Mouse (Mus musculus): ENCODE results near the gene Zfp106.

Gene Zfp106

DNA sequence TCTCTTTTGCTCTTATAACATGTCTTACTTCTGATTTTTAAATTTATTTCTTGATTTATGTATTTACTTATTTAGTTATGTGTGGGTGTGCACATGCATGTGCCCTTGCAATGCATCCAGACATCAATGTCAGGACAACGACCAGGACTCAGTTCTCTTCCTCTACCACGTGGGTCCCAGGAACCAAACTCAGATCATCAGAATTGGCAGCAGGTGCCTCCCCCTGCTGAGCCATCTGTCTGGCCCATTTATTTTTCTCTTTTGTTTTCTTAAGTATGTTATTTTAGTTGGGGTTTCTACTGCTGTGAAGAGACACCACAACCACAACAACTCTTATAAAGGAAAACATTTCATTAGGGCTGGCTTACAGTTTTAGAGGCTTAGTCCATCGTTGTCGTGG lies 92.8 kb downstream of the Zfp106 start:
- no peak for DNase-seq (ENCODE audit: low spot score)

DNA sequence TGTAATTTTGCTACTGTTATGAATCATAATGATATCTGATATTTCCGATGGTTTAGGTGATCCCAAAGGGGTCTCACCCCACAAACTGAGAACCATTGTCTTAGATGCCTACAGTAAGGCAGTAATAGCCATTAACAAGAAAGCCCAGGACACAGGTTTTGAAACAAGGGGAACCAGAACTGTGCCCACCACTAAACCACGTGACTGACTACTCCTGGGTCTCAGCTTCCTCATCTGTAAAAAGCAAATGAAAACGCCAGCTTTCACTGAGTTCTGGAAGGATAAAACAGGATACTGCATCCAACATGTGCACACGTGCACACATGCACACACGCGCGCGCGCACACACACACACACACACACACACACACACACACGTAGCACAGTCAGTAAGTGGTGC lies 93.9 kb downstream of the Zfp106 start:
- no peak for DNase-seq (ENCODE audit: low spot score)

DNA sequence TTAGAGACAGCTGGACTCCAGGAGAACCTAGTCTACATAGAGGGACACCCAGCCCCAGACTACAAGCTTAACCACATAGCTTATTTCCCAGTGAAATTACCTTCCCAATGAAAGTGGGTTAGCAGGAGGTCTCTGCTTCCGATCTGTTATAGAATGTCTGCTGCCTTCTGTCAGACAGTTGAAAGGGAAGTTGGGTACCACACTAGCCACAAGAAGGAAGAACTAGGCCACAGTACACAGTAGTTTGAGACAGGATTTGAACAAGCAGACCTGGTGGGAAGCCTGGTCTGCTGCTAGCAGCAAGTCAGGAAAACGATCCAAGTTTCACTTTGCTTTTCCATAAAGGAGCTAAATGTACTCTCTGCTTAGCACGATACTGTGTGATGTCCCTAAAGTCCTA lies 94.4 kb downstream of the Zfp106 start:
- no peak for DNase-seq (ENCODE audit: low spot score)

DNA sequence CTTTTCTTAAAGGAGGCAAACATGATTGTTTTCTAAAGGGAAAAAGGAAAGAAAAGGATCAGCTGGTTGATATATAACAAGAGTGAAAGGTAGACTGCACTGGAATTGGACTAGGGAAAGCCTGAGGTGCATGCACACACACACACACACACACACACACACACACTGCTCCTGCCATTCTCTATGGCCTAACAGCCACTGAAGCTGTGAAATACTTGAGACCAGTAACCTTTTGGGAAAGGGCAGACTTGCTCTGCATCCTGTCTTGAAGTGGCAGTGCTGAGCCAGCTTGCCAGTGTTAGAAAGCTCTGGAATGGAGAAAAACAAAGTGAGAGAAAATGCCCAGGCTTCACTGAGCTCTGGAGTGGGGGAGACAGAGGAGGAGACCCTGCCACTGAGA lies 95.6 kb downstream of the Zfp106 start:
- DNase-seq (ENCODE audit: low spot score), result no peak

DNA sequence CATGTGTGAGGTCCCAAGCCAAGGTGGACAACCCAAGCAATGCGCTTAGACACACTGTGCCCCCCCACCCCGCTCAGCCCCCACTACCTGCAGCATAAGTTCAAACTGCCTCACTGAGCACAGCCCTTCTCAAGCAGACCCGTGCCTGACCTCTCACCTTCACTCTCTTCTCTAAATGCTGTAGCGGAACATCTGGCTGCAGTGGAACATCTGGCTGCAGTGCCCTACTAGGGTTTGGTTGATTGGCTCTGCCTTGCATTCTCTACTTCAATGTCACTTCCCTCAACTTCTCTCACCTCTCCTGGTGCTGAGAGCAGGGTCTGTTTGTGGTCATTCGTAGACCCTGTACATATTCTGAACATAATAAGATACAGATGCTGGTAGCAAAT lies 98.3 kb downstream of the Zfp106 start:
- no peak for DNase-seq (ENCODE audit: low spot score)

DNA sequence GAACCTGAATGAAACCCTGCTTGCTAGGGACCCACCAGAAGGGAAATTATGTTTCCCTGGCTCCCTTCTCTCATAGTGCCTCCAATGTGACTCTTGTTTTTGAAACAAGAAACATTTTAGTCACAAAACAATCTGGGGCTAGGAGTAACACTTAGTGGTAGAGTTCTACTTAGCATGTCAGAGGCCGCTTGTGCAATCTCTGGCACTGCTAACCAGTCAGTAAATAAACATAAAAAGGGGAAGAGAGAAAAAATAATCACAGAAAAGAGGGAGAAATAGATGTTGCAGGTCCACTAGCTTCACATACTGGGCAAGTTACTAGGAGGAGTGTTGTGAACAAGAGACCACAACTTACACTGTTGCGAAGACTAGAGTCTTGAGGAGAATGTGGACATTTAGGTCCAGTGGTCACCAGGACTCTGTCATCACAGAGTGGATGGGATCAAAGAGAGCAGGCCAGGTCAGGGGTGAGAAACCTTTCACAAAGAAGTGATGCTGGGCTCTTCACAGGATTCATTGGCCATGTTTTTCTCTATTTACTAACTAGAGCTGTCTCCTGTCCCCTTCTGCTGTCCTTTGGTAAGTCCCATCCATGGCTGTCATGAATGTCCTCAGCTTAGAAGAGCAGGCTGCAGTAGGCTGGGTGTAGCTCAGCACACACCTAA lies 98.8 kb downstream of the Zfp106 start:
- DNase-seq (ENCODE audit: low spot score), result no peak

DNA sequence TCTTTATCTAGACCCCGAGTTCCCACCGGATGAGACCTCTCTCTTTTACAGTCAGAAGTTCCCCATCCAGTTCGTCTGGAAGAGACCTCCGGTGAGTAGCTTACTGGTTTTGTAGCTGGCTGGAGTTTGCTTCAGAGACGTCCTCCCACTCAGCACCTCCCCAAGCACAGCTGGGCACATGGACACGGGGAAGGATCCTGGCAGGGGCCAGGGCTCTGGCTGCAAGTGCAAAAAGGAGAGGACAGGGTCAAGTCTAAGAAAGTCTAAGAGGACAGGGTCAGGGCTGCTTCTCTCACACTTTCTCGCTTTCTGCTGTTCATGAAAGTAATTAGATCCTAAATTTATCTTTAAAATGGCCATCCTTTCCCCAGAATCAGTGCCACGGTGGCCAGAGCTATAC lies 99.6 kb downstream of the Zfp106 start:
- DNase-seq (ENCODE audit: low spot score), result no peak

DNA sequence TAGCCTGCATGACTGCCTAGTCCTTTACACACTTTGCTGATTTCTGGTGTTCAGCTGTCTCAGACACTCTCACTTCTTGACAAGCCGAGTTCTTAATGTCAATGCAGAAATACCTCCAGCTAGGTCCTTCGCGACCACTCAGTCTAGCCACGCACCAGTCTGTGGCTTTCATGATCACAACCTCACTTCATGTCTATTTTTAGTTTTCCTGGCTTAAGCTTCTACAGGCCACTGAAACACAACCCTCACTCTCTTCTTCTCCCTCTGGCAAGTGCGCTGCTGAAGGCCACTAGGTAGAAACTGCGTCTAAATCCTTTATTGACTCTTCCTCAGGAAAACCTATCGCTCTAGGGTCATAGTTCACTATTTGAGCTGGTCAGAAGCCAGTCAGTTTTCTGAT lies 100.3 kb downstream of the Zfp106 start:
- DNase-seq (ENCODE audit: low spot score), result no peak

DNA sequence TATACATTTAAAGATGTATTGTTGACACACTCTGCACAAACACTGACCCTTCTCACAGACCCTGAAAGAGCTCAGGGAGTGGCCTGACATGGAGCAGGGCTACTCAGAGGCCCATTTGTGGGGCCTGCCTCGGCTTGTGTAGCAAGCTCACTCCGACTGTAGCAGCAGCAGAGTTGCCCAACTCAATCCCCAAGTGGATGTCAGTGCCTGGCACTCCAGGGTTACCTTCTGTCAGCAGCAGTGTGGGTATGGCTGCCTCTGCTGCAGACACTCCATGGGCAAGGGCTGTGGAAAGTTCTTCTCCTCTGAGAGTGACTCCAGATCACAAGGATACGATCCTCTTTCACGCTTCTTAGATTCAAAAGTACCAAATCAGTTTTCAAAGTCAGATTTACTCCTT lies 103.4 kb downstream of the Zfp106 start:
- DNase-seq (ENCODE audit: low spot score), result no peak

Measured in urinary bladder, postnatal 10 days (tissue).